Mouse (Mus musculus) hindbrain, embryonic 12.5 days (tissue): Measurements from ENCODE around the gene Ms4a1. TPM values are rescaled to one million over a fixed set of nuclear protein-coding genes. Genes with fewer than 3 reads are reported as not detected.
"Not testable (repeated sequence)": the region's sequence is repeated elsewhere in the genome, so short reads cannot be mapped to it uniquely, and the experiment has no call there.

ENCODE experiments used
- ATAC-seq: fragments of 200-750 bp; cut with Nextera tagmentation; 2 replicates; pipeline ENCODE4 v1.8.0; 2017; ENCODE audit warnings: moderate TSS enrichment; ENCODE audit not compliant: low FRiP score
- H3K27ac ChIP-seq: fragments of 300-500 bp; sonication (generic); 2 replicates; pipeline ENCODE4 v1.5.1; 2016; ENCODE audit warnings: mild to moderate bottlenecking
- H3K27me3 ChIP-seq: fragments of 300-500 bp; sonication (generic); 2 replicates; pipeline ENCODE4 v1.6.1; 2016; ENCODE audit warnings: mild to moderate bottlenecking
- H3K36me3 ChIP-seq: fragments of 300-500 bp; sonication (generic); 2 replicates; pipeline ENCODE4 v1.6.1; 2016; ENCODE audit warnings: mild to moderate bottlenecking
- H3K4me1 ChIP-seq: fragments of 300-500 bp; sonication (generic); 2 replicates; pipeline ENCODE4 v1.6.1; 2016
- H3K4me2 ChIP-seq: fragments of 300-500 bp; sonication (generic); replicated peaks from 2 replicates; pipeline ENCODE4 v1.6.1; 2016; ENCODE audit warnings: mild to moderate bottlenecking
- H3K4me3 ChIP-seq: fragments of 300-500 bp; sonication (generic); 2 replicates; pipeline ENCODE4 v1.5.1; 2016; ENCODE audit warnings: mild to moderate bottlenecking
- H3K9ac ChIP-seq: fragments of 300-500 bp; sonication (generic); 2 replicates; pipeline ENCODE4 v1.6.1; 2016; ENCODE audit warnings: mild to moderate bottlenecking, moderate library complexity
- H3K9me3 ChIP-seq: fragments of 300-500 bp; sonication (generic); replicated peaks from 2 replicates; pipeline ENCODE4 v1.6.1; 2016; ENCODE audit warnings: mild to moderate bottlenecking
- WGBS: fragments of 180-500 bp; shearing (Covaris S2); methylation state at CpG from one replicate; pipeline ENCODE4 v1.1.7; 2016; 5-methylcytosine and 5-hydroxymethylcytosine counted together
- polyA plus RNA-seq: library from polyadenylated mRNA; unstranded; fragments of >200 nt; fragmentation: Nextera tagmentation; extraction: Ambion mirVana; gene quantifications from 2 replicates; pipeline ENCODE4 v1.2.1, GENCODE M21; 2016

Gene Ms4a1
- polyA plus RNA-seq, result not detected in 2 replicates

DNA sequence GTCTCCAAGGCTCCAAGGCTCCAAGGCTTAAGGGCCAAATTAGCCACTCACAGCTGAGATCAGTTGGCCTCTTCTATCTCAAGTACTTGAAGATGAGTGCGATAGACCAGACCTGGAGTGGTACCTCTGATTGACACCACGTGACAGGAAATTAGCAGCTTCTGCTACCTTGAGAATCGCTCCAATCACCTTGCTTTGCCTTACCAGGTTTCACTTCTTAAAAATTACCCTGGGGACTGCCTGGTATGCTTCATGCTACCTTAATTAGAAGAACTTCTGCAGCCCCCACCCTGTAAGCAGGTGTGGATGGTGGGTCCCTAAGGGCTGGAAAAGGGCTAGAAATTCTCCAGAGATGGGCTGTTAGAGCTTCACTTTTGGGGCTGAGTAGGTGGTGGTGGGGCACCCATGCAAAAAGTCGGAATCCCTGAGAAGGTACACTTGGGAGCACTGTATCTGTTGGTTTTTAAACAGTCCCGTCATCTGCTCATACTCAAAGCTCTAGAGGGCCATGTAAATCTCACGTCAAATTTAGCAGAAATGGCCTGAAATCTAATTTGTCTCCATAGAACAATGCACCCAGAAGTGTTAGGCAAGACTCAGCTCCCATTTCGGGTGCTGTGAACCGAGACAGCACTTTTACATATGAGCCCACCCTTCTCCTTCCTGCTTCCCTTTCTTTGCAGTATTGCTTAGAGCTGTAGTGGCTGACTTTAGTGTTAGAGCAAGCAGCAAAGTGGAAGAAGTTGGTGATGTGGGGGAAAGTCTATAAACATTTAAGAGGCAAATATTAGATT is at the start of gene Ms4a1:
Gene Ms4a1, minus strand, starts transcription at position 190 of the 794 bp plus-strand sequence.
- H3K4me3 ChIP-seq, result no peak within 1 kb of the TSS
- no peak for ATAC-seq
- no peaks in the 10 kb centered on the region for H3K27me3 ChIP-seq
- no peaks in the 10 kb centered on the region for H3K4me1 ChIP-seq
- no peaks in the 10 kb centered on the region for H3K36me3 ChIP-seq
- H3K27ac ChIP-seq, result no peak within 1 kb of the TSS
- no peaks in the 10 kb centered on the region for H3K9me3 ChIP-seq
- no peak within 1 kb of the TSS for H3K4me2 ChIP-seq
- 86% methylated on average over 8 of the region's 8 CpGs for WGBS
- no peak within 1 kb of the TSS for H3K9ac ChIP-seq

- no peak for ATAC-seq
- 78% methylated on average over 1 of the region's 1 CpGs for WGBS
- H3K4me2 ChIP-seq, result no peak within 1 kb of the TSS
- H3K9ac ChIP-seq, result no peak within 1 kb of the TSS
- H3K36me3 ChIP-seq, result no peaks in the 10 kb centered on the region
- no peaks in the 10 kb centered on the region for H3K27me3 ChIP-seq
- no peaks in the 10 kb centered on the region for H3K4me1 ChIP-seq
- no peak within 1 kb of the TSS for H3K27ac ChIP-seq
- H3K9me3 ChIP-seq, result no peaks in the 10 kb centered on the region
- no peak within 1 kb of the TSS for H3K4me3 ChIP-seq
These were observed 48.3 kb upstream of the Ms4a1 start, which contains the start of gene Ms4a14 for GRCm38 (mm10) chr19:11314354-11314753. Ms4a14 (minus strand) TSS chr19:11314454.

DNA sequence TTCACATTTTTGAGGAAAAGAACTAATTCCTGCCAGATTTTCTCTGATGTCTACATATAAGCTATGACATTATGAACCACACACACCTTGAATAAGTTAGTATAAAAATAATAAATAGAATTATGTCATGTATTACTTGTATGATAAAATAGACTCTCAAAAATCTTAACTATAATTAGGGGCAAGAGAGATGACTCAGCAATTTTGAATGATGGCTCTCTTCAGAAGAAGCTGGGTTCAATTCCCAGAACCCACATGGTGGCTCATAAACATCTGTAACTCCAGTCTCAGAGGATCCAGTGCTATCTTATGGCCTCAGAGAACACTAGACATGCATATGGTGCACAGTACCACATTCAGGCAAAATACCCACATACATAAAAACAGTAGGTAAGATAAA is 42.8 kb upstream of the Ms4a1 start:
- no peak overlapping the region for H3K4me3 ChIP-seq
- H3K9me3 ChIP-seq, result no peaks in the 10 kb centered on the region
- H3K4me2 ChIP-seq, result no peak overlapping the region
- no peaks in the 10 kb centered on the region for H3K36me3 ChIP-seq
- H3K4me1 ChIP-seq, result no peaks in the 10 kb centered on the region
- no peak overlapping the region for H3K9ac ChIP-seq
- H3K27ac ChIP-seq, result no peak overlapping the region
- no peaks in the 10 kb centered on the region for H3K27me3 ChIP-seq
- no peak for ATAC-seq

DNA sequence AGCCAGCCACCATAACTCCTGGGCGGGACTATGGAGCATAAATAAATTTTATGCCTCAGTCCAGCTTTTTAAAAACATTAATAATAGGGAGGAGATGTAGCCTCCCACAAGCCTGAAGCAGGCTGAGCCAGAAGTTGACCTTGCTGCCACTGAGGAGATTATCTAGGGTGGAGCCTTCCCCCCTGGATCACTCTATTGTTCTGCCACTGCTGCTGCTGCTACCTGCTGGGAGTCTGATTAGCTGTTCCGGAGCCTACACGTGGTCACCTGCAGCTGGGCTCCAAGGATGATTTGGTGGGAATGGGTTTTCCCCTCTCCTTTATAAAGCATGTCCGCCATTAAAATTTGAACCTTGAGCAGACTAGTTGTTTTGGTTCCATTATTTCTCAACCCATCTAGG is 33.5 kb upstream of the Ms4a1 start:
- H3K27me3 ChIP-seq, H3K36me3 ChIP-seq, H3K4me3 ChIP-seq, H3K4me2 ChIP-seq, H3K27ac ChIP-seq, H3K9ac ChIP-seq, H3K9me3 ChIP-seq, H3K4me1 ChIP-seq, ATAC-seq: not testable (repeated sequence)
- 40% methylated on average over 4 of the region's 4 CpGs for WGBS

DNA sequence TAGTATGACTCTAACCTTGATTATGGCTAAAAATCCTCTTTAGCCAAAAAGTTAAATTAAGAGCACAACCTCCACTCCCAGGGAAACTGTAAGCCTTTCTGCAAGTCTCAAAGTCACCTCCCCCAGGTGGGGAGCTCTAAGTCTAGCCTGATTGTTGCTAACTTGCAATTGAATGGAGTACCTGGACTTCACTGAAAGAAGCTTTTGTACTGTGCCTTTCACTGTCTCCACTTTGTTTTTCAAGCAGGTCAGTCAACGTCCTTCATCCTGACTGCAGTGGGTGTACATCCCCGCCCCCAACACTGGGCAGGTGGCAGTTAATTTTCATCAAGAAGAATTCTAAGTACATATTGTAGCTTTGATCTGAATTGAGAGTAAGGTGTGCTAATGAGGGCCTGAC is 32.9 kb upstream of the Ms4a1 start:
- Histone ChIP-seq H3K4me2 (no peak overlapping the region), H3K27ac (no peak overlapping the region), H3K4me3 (no peak overlapping the region), H3K9ac (no peak overlapping the region), H3K36me3 (no peaks in the 10 kb centered on the region), H3K9me3 (no peaks in the 10 kb centered on the region), H3K4me1 (no peaks in the 10 kb centered on the region), H3K27me3 (no peaks in the 10 kb centered on the region)
- WGBS, result 39% methylated on average over 2 of the region's 2 CpGs
- ATAC-seq, result no peak

GRCm38 (mm10) chr19:11293616-11294015 is 27.6 kb upstream of the Ms4a1 start:
- not testable (repeated sequence) for H3K36me3 ChIP-seq, H3K4me1 ChIP-seq, H3K9ac ChIP-seq, H3K27me3 ChIP-seq, ATAC-seq, H3K27ac ChIP-seq, H3K9me3 ChIP-seq
- Histone ChIP-seq H3K4me3 (peak overlapping the region; percentile 29; the same call in 1 of the 2 replicates), H3K4me2 (peak overlapping the region; percentile 50)
- 11% methylated on average over 3 of the region's 3 CpGs for WGBS

DNA sequence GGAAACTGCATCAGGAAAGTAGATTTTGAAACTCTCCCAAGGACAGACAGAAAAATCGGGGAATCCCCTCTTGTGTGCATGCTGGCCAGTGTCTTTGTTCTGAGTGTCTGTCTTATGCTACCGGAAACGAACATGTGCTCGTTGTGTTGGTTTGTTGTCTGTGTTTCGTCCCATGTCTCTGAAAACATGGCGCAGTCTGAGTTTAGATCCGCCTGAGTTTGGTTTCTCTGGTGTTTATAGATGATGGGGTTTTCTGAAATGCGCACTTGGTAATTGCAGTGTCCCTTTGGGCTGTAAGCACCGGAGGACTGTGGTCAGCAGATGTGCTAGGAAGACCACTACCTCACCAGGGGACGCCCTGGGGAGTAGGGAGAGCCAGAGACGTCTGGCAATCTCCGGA is 26.9 kb upstream of the Ms4a1 start:
- Histone ChIP-seq H3K4me1 (no peaks in the 10 kb centered on the region), H3K9me3 (no peaks in the 10 kb centered on the region), H3K27me3 (no peaks in the 10 kb centered on the region), H3K4me2 (peak overlapping the region; percentile 50), H3K36me3 (no peaks in the 10 kb centered on the region), H3K4me3 (peak overlapping the region; percentile 29), H3K9ac (peak overlapping the region; percentile 53; the same call in 1 of the 2 replicates), H3K27ac (no peak overlapping the region)
- 10% methylated on average over 12 of the region's 12 CpGs for WGBS
- no peak for ATAC-seq

GRCm38 (mm10) chr19:11283773-11284172 is 17.7 kb upstream of the Ms4a1 start, which contains the start of gene Ms4a5:
Ms4a5 (minus strand) TSS chr19:11283873.
- no peak within 1 kb of the TSS for H3K4me3 ChIP-seq
- whole genome bisulfite sequencing, result 84% methylated on average over 2 of the region's 2 CpGs
- no peaks in the 10 kb centered on the region for H3K27me3 ChIP-seq
- no peaks in the 10 kb centered on the region for H3K9me3 ChIP-seq
- no peaks in the 10 kb centered on the region for H3K36me3 ChIP-seq
- no peak for ATAC-seq
- no peaks in the 10 kb centered on the region for H3K4me1 ChIP-seq
- H3K9ac ChIP-seq, result no peak within 1 kb of the TSS
- no peak within 1 kb of the TSS for H3K4me2 ChIP-seq
- no peak within 1 kb of the TSS for H3K27ac ChIP-seq

GRCm38 (mm10) chr19:11280223-11280622 is 14.2 kb upstream of the Ms4a1 start:
- H3K4me1 ChIP-seq, result no peaks in the 10 kb centered on the region
- no peaks in the 10 kb centered on the region for H3K36me3 ChIP-seq
- no peak for ATAC-seq
- H3K27me3 ChIP-seq, result no peaks in the 10 kb centered on the region
- no peak overlapping the region for H3K4me2 ChIP-seq
- WGBS, result 91% methylated on average over 3 of the region's 3 CpGs
- H3K9ac ChIP-seq, result no peak overlapping the region
- H3K9me3 ChIP-seq, result no peaks in the 10 kb centered on the region
- no peak overlapping the region for H3K4me3 ChIP-seq
- H3K27ac ChIP-seq, result no peak overlapping the region

DNA sequence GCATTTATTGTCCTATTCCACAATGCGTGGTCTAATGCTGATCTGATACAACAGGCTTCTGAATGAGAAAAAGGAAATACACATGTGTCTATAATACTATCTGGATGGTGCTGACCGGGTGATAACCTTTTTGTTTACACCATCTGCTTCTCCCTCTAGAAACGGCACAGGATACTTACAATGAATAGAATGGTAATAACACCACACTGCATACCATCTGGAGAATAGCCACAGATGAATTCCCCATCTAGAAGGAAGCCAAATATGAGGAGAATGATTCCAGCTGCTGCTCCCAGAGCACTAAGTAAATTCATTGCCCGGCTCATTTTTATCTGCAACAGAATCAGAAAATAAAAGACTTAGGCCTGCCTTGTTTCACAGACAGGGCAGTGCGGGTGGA is 10.4 kb upstream of the Ms4a1 start:
- 78% methylated on average over 5 of the region's 5 CpGs for WGBS
- no peaks in the 10 kb centered on the region for H3K27me3 ChIP-seq
- no peak overlapping the region for H3K4me2 ChIP-seq
- no peak overlapping the region for H3K27ac ChIP-seq
- H3K36me3 ChIP-seq, result no peaks in the 10 kb centered on the region
- H3K9me3 ChIP-seq, result no peaks in the 10 kb centered on the region
- H3K4me3 ChIP-seq, result no peak overlapping the region
- ATAC-seq, result no peak
- no peaks in the 10 kb centered on the region for H3K4me1 ChIP-seq
- H3K9ac ChIP-seq, result no peak overlapping the region

GRCm38 (mm10) chr19:11266956-11267355 is 915 bp upstream of the Ms4a1 start:
- no peak overlapping the region for H3K27ac ChIP-seq
- WGBS, result 85% methylated on average over 4 of the region's 4 CpGs
- no peaks in the 10 kb centered on the region for H3K36me3 ChIP-seq
- no peaks in the 10 kb centered on the region for H3K27me3 ChIP-seq
- H3K9me3 ChIP-seq, result no peaks in the 10 kb centered on the region
- no peak overlapping the region for H3K9ac ChIP-seq
- no peak overlapping the region for H3K4me2 ChIP-seq
- H3K4me3 ChIP-seq, result no peak overlapping the region
- no peaks in the 10 kb centered on the region for H3K4me1 ChIP-seq
- no peak for ATAC-seq

DNA sequence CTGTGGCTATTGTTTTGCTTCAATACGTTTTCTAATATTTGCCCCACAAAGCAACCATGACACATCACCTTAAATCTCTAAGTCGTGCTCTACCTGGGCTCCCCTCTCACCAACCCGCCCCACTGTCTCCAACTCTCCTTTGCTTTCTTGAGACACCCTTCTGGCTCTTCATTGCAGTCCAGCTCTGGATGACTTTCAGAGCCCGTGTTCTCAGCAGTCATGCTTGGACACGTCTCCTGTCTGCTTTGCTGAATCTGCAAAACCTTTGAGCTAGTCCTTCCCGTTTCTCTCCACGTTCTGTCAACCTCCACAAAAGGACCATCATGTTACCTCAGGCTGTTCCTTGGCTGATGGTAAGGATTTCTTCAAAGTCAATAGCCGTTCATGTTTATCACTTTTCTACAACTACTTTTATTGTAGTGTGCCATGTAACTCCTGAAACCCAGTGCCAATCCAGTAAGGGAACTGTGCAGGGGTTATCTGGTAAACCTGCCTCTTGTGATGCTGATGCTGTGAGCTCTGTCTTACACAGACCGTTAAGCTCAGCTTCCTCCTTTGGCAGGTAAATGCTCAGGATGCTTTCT is 1.3 kb downstream of the Ms4a1 start:
- Histone ChIP-seq H3K9me3 (no peaks in the 10 kb centered on the region), H3K4me3 (no peak overlapping the region), H3K36me3 (no peaks in the 10 kb centered on the region), H3K27me3 (no peaks in the 10 kb centered on the region), H3K27ac (no peak overlapping the region), H3K9ac (no peak overlapping the region), H3K4me2 (no peak overlapping the region), H3K4me1 (no peaks in the 10 kb centered on the region)
- no peak for ATAC-seq
- WGBS, result 84% methylated on average over 9 of the region's 9 CpGs

GRCm38 (mm10) chr19:11263549-11263948 is 2.5 kb downstream of the Ms4a1 start:
- H3K4me1 ChIP-seq, result no peaks in the 10 kb centered on the region
- H3K27me3 ChIP-seq, result no peaks in the 10 kb centered on the region
- H3K4me3 ChIP-seq, result no peak overlapping the region
- no peaks in the 10 kb centered on the region for H3K36me3 ChIP-seq
- no peak overlapping the region for H3K27ac ChIP-seq
- ATAC-seq, result no peak
- H3K9ac ChIP-seq, result no peak overlapping the region
- WGBS, result 87% methylated on average over 3 of the region's 3 CpGs
- H3K9me3 ChIP-seq, result no peaks in the 10 kb centered on the region
- H3K4me2 ChIP-seq, result no peak overlapping the region
